In the genomic region with DNA sequence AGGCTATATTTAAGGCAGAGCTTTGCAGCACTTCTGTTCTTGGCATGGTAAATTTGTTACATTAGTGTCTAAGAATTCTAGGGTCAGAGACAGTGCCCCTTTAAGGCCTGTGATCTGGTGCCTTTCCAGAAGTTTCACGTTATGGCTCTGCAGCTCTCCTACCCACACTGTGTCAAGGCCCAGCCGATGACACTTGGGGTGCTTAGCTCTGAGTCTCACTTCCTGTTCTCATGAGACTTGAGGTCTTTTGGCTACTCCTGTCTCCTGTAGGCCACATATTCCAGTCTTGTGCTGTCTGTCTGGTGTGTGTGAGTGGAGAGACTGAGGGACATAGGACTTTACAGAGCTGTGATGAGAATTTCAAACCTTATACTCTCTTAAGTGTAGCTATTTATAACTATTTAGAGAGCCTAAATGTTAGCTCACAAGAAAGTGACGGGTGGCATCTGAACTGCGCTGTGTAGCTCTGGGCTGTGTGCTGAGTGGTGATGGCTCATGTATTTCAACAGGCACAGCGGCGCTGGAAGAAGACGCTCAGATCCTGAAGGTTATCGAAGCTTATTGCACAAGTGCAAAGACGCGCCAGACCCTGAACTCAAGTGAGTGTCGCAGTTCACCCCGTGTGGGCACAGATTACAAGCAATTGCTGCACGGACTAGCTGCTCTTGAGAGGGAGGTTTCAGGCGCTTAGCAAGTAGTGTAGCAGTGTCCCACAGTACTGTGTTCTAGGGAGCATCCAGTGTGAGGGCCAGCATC, we compare ENCODE assay signal across 24 mouse cellular contexts. TPM values are rescaled to one million over a fixed set of nuclear protein-coding genes. Genes with fewer than 3 reads are reported as not detected.
DNase-seq lines count a peak whose midpoint lies in the region; ATAC-seq and TF ChIP-seq lines count a peak whose summit lies in the region.
"Had no signal": no experiment of that assay in that cellular context is flagged by ENCODE, and none has a peak within 500 bp of the region (broad histone marks: within the 10 kb centered on the region; RNA-seq: fewer than 3 reads in every experiment).

No protein-coding gene starts in this region.

- H3K4me1 ChIP-seq in heart, postnatal 0 days (ENCODE audit: control insufficient read depth, insufficient read depth) = peaks cover 34% of the 10 kb centered on the region
- no peaks in the 10 kb centered on the region for H3K4me1 ChIP-seq in midbrain, embryonic 14.5 days (ENCODE audit: control insufficient read depth, insufficient read depth, low read length)
- H3K4me1 ChIP-seq in forebrain, embryonic 13.5 days = no peaks in the 10 kb centered on the region
- H3K4me1 ChIP-seq: embryonic facial prominence, embryonic 13.5 days; intestine, embryonic 15.5 days; limb, embryonic 10.5 days; liver, embryonic 13.5 days had no signal

- TF ChIP-seq CTCF in heart, postnatal 0 days (IDR thresholded peaks at IDR 0.05; ENCODE audit: low read depth) = no peak

- peaks cover 96% of the 10 kb centered on the region for H3K36me3 ChIP-seq in heart, postnatal 0 days (replicated peaks; ENCODE audit: control insufficient read depth, insufficient read depth, low read length)
- H3K36me3 ChIP-seq in midbrain, embryonic 14.5 days (ENCODE audit: control insufficient read depth, insufficient read depth, low read length) = peaks cover 98% of the 10 kb centered on the region
- H3K36me3 ChIP-seq in forebrain, embryonic 13.5 days (ENCODE audit: poor library complexity, severe bottlenecking) = peaks cover 99% of the 10 kb centered on the region

- no peak overlapping the region for H3K4me3 ChIP-seq in heart, postnatal 0 days (ENCODE audit: low read depth, low read length)
- no peak overlapping the region for H3K4me3 ChIP-seq in midbrain, embryonic 14.5 days (replicated peaks; ENCODE audit: low read depth, low read length)
- no peak overlapping the region for H3K4me3 ChIP-seq in forebrain, embryonic 13.5 days
- H3K4me3 ChIP-seq: embryonic facial prominence, embryonic 13.5 days; hindbrain, embryonic 13.5 days; intestine, embryonic 15.5 days; left cerebral cortex, adult 2 months; limb, embryonic 10.5 days; liver, embryonic 13.5 days; megakaryocyte, embryonic 14.5 days had no signal

- peak; percentile 73 for ATAC-seq in heart, postnatal 0 days (ENCODE audit: insufficient read depth, low read depth)
- ATAC-seq in midbrain, embryonic 14.5 days (ENCODE audit: low FRiP score, low TSS enrichment) = no peak
- no peak for ATAC-seq in forebrain, embryonic 13.5 days
- ATAC-seq: intestine, embryonic 15.5 days; midbrain, embryonic 16.5 days had no signal

- peak overlapping the region; percentile 4; the same call in 1 of the 2 replicates for H3K4me2 ChIP-seq in heart, postnatal 0 days (ENCODE audit: low read depth, low read length)
- H3K4me2 ChIP-seq in midbrain, embryonic 14.5 days (ENCODE audit: low read length) = no peak overlapping the region
- H3K4me2 ChIP-seq in forebrain, embryonic 13.5 days = no peak overlapping the region
- H3K4me2 ChIP-seq: embryonic facial prominence, embryonic 13.5 days; hindbrain, embryonic 13.5 days; intestine, embryonic 15.5 days; liver, embryonic 13.5 days had no signal

- WGBS in heart, postnatal 0 days = 43% methylated on average over 14 of the region's 14 CpGs
- WGBS in midbrain, embryonic 14.5 days = 95% methylated on average over 14 of the region's 14 CpGs
- 93% methylated on average over 14 of the region's 14 CpGs for WGBS in forebrain, embryonic 13.5 days

- TF ChIP-seq EP300 in heart, postnatal 0 days (IDR thresholded peaks at IDR 0.05; ENCODE audit: low read depth) = no peak

- DNase-seq in adrenal gland, adult 2 months = peak; percentile 83
- DNase-seq in adrenal gland, postnatal 14 days = peak; percentile 82
- DNase-seq in heart, adult 9 months (ENCODE audit: low spot score in 2 of 2) = peak; percentile 24 to 57
- peak; percentile 58 for DNase-seq in heart, postnatal 0 days (ENCODE audit: low spot score)
- DNase-seq in layer of hippocampus, postnatal 14 days (ENCODE audit: low spot score in 2 of 2) = no peak
- DNase-seq in midbrain, embryonic 14.5 days = no peak
- DNase-seq: cerebellum, adult 2 months; liver, embryonic 13.5 days; spleen, adult 18-20 months; thymus, adult 18-20 months had no signal

- peak overlapping the region; percentile 91 for H3K27ac ChIP-seq in heart, postnatal 0 days (ENCODE audit: low read depth)
- H3K27ac ChIP-seq in midbrain, embryonic 14.5 days (replicated peaks; ENCODE audit: low read depth, low read length) = no peak overlapping the region
- no peak overlapping the region for H3K27ac ChIP-seq in forebrain, embryonic 13.5 days
- H3K27ac ChIP-seq: embryonic facial prominence, embryonic 13.5 days; intestine, embryonic 15.5 days; limb, embryonic 10.5 days; liver, embryonic 13.5 days had no signal

- H3K9me3 ChIP-seq in heart, postnatal 0 days (replicated peaks; ENCODE audit: control insufficient read depth, low read length) = no peaks in the 10 kb centered on the region
- H3K9me3 ChIP-seq in midbrain, embryonic 14.5 days (ENCODE audit: control insufficient read depth, low read length) = no peaks in the 10 kb centered on the region
- no peaks in the 10 kb centered on the region for H3K9me3 ChIP-seq in forebrain, embryonic 13.5 days (replicated peaks)
- H3K9me3 ChIP-seq: embryonic facial prominence, embryonic 13.5 days; hindbrain, embryonic 13.5 days; intestine, embryonic 15.5 days; limb, embryonic 10.5 days; liver, embryonic 13.5 days; megakaryocyte, embryonic 14.5 days had no signal

- H3K27me3 ChIP-seq in heart, postnatal 0 days (ENCODE audit: control insufficient read depth, insufficient read depth, low read length) = no peaks in the 10 kb centered on the region
- no peaks in the 10 kb centered on the region for H3K27me3 ChIP-seq in midbrain, embryonic 14.5 days (ENCODE audit: control insufficient read depth, insufficient read depth, low read length)
- no peaks in the 10 kb centered on the region for H3K27me3 ChIP-seq in forebrain, embryonic 13.5 days
- H3K27me3 ChIP-seq: embryonic facial prominence, embryonic 13.5 days; hindbrain, embryonic 13.5 days; intestine, embryonic 15.5 days; liver, embryonic 13.5 days; megakaryocyte, embryonic 14.5 days had no signal

- H3K9ac ChIP-seq in heart, postnatal 0 days (replicated peaks; ENCODE audit: low read depth, low read length) = no peak overlapping the region
- no peak overlapping the region for H3K9ac ChIP-seq in midbrain, embryonic 14.5 days (replicated peaks; ENCODE audit: low read length)
- H3K9ac ChIP-seq in forebrain, embryonic 13.5 days = no peak overlapping the region
- H3K9ac ChIP-seq: embryonic facial prominence, embryonic 13.5 days; hindbrain, embryonic 13.5 days; intestine, embryonic 15.5 days; liver, embryonic 13.5 days had no signal

RNA-seq across cellular contexts. Expression of gene Tex29, which starts 18.6 kb away (rescaled TPM):
- total RNA-seq in adrenal gland, adult 2 months (2021) = not detected
- polyA plus RNA-seq in adrenal gland, adult 2 months (2012; rRNA removed) = 0.16 TPM in 1 of 2 replicates, not detected in the other
- not detected in 2 replicates for total RNA-seq in adrenal gland, postnatal 14 days (2021)
- total RNA-seq in heart, postnatal 0 days (2014; rRNA removed; ENCODE audit: low replicate concordance) = not detected in 2 replicates
- polyA plus RNA-seq in heart, postnatal 0 days (2015; fragmentation: Nextera tagmentation; extraction: Ambion mirVana) = 0.99 and 1.3 TPM in 2 replicates
- total RNA-seq in layer of hippocampus, postnatal 14 days (2021) = under 1 TPM in 1 of 2 experiments, not detected in 1; 0.86 TPM
- not detected in 2 replicates for polyA plus RNA-seq in midbrain, embryonic 14.5 days (2014; fragmentation: Nextera tagmentation; extraction: Ambion mirVana)
- polyA plus RNA-seq in forebrain, embryonic 13.5 days (2015; fragmentation: Nextera tagmentation; extraction: Ambion mirVana) = 0.30 and 0.89 TPM in 2 replicates
- total RNA-seq: ES-E14; gastrocnemius, postnatal 4 days had no signal
- polyA plus RNA-seq: cerebellum, adult 2 months; embryonic facial prominence, embryonic 13.5 days; frontal cortex, adult 2 months; intestine, embryonic 15.5 days; kidney, embryonic 14.5 days; limb, embryonic 10.5 days; liver, embryonic 13.5 days; lung, embryonic 16.5 days; stomach, embryonic 14.5 days had no signal

Comparison
In these comparisons a context has a peak if more than half of its experiments do, and no peak if none do; other contexts are left out.
1. DNase-seq: peak in adrenal gland, adult 2 months (single experiment), adrenal gland, postnatal 14 days (single experiment), heart, adult 9 months (2 of 2) and heart, postnatal 0 days (single experiment); none in layer of hippocampus, postnatal 14 days (0 of 2) and midbrain, embryonic 14.5 days (single experiment).